Mouse (Mus musculus): ENCODE measurements around the gene Wdr17. TPM values are rescaled to one million over a fixed set of nuclear protein-coding genes. Genes with fewer than 3 reads are reported as not detected.

Gene Wdr17
- 0.17 TPM in 1 of 2 replicates, not detected in the other for polyA plus RNA-seq (2012; rRNA removed; ENCODE audit: low replicate concordance)

GRCm38 (mm10) chr8:54886987-54887785 is at the start of gene Wdr17:
Gene Wdr17, minus strand, starts transcription at chr8:54887184.

GRCm38 (mm10) chr8:54600671-54601251 is 286.2 kb downstream of the Wdr17 start, which contains the start of gene Spata4:
Gene Spata4, plus strand, starts transcription at chr8:54600781.

Other genes starting within 250 kb of the Wdr17 start
- 0.37 and 1.5 TPM in 2 replicates for gene Gpm6a, start 67.7 kb upstream of the Wdr17 start, polyA plus RNA-seq (2012; rRNA removed; ENCODE audit: low replicate concordance)

Measured in mammary gland, adult 2 months (tissue).